Mouse (Mus musculus) intestine, embryonic 15.5 days (tissue): ENCODE results near the gene Tcf15. TPM values are rescaled to one million over a fixed set of nuclear protein-coding genes. Genes with fewer than 3 reads are reported as not detected.

Experiments
- polyA plus RNA-seq: library from polyadenylated mRNA; unstranded; fragments of >200 nt; fragmentation: Nextera tagmentation; extraction: Ambion mirVana; gene quantifications from 2 replicates; pipeline ENCODE4 v1.2.1, GENCODE M21; 2015

Tcf15 gene
- polyA plus RNA-seq, 1 experiment from 2014 or later, result 10.4 TPM

Other genes with a start within 250 kb of the Tcf15 start
- 0.63 and 1.1 TPM in 2 replicates for gene Angpt4, start 232.4 kb upstream of the Tcf15 start, polyA plus RNA-seq
- 22.5 and 23.7 TPM in 2 replicates for gene Fam110a, start 163.3 kb upstream of the Tcf15 start, polyA plus RNA-seq
- gene Slc52a3, start 147.1 kb upstream of the Tcf15 start, polyA plus RNA-seq, result 3.9 and 5.4 TPM in 2 replicates
- 0.04 and 0.06 TPM in 2 replicates for gene Scrt2, start 62.0 kb upstream of the Tcf15 start, polyA plus RNA-seq
- gene Srxn1, start 38.0 kb upstream of the Tcf15 start, polyA plus RNA-seq, result 21.7 and 23.5 TPM in 2 replicates
- gene Csnk2a1, start 83.3 kb downstream of the Tcf15 start, polyA plus RNA-seq, result 79.3 and 92.3 TPM in 2 replicates
- gene Tbc1d20, start 150.3 kb downstream of the Tcf15 start, polyA plus RNA-seq, result 34.8 and 37.4 TPM in 2 replicates
- gene Rbck1, start 189.1 kb downstream of the Tcf15 start, polyA plus RNA-seq, result 75.2 and 82.2 TPM in 2 replicates
- 4.3 and 4.9 TPM in 2 replicates for gene Trib3, start 200.5 kb downstream of the Tcf15 start, polyA plus RNA-seq
- gene Nrsn2, start 233.1 kb downstream of the Tcf15 start, polyA plus RNA-seq, result 1.8 and 2.1 TPM in 2 replicates